Mouse (Mus musculus) cortical plate, adult 2 months (tissue): Measurements from ENCODE around the gene Il12rb2.

ENCODE experiments used
- CTCF ChIP-seq: fragments of 200-500 bp; IDR thresholded peaks from 2 replicates; pipeline ENCODE4 v1.5.1; 2011; ENCODE audit warnings: mild to moderate bottlenecking, control low read depth, low read length; ENCODE audit not compliant: insufficient read depth; ENCODE audit errors: extremely low read depth
- POLR2A ChIP-seq: fragments of 200-500 bp; IDR thresholded peaks from 2 replicates; pipeline ENCODE4 v1.6.1; 2011; ENCODE audit warnings: mild to moderate bottlenecking, low read length, control low read depth; ENCODE audit not compliant: insufficient read depth; ENCODE audit errors: extremely low read depth

DNA sequence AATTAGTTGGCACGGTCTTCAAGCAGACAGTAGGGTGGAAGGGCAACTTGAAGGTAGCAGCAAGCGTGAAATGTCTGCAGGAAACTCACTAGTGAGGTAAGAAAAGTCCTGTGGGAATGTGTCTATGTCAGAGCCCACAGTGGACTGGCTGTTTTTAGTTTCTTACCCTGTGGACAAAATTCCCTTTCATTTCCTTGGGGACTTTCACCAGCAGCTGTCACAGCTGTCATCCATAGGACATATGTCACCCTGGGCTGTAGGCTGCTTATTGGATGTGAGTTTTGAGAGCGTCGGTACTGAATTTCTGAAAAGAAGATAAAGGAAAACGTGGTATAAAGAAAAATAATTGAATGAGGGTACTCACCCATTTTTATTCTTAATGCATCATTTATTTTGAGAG is 77.2 kb downstream of the Il12rb2 start:
- no peak for TF ChIP-seq POLR2A
- no peak for TF ChIP-seq CTCF
